Comparison of ENCODE assay signal across 8 mouse cellular contexts in genomic region chr8:84236998-84237473, GRCm38 (mm10). TPM values are rescaled to one million over a fixed set of nuclear protein-coding genes. Genes with fewer than 3 reads are reported as not detected.
A peak's percentile ranks its signal among the peaks of the same experiment; 100 is the strongest.
DNase-seq lines count a peak whose midpoint lies in the region; ATAC-seq lines count a peak whose summit lies in the region.

TSS of gene Zswim4 (minus strand) at chr8:84237055.

- ATAC-seq in megakaryocyte progenitor cell, adult 5-6 weeks (replicated peaks; ENCODE audit: poor library complexity): peak; percentile 95

- DNase-seq in adipocyte (ENCODE audit: low spot score): peak; percentile 100
- DNase-seq in embryo, embryonic 10 days (ENCODE audit: low spot score): peak; percentile 99
- peak; percentile 95 for DNase-seq in gastrocnemius, postnatal 10 days
- peak; percentile 100 for DNase-seq in induced T-regulatory cell, adult 2 months (ENCODE audit: low read depth)
- DNase-seq in left cerebral cortex, adult 9 months (ENCODE audit: low spot score in 2 of 2): peak; percentile 98 to 100
- peak; percentile 96 for DNase-seq in right cerebral cortex, postnatal 14 days
- DNase-seq in urinary bladder, postnatal 36 days (ENCODE audit: low spot score in 2 of 2): peak; percentile 98 to 99

RNA-seq across cellular contexts. Expression of gene Zswim4, which starts in this region (rescaled TPM):
- 1 to 10 TPM; 7.9 to 8.5 TPM for total RNA-seq in gastrocnemius, postnatal 10 days (2021)
- 3.2 and 3.4 TPM in 2 replicates for total RNA-seq in megakaryocyte progenitor cell, adult 5-6 weeks (2015)
- 4.2 and 5.0 TPM in 2 replicates for total RNA-seq in megakaryocyte progenitor cell, adult 5-6 weeks (2017)

Comparison
In these comparisons a context has a peak if more than half of its experiments do, and no peak if none do; other contexts are left out.
1. Peak in every context shown above with its lines: DNase-seq and ATAC-seq.